Mouse (Mus musculus) midbrain, embryonic 10.5 days (tissue): ENCODE data around the gene Tuba1a. TPM values are rescaled to one million over a fixed set of nuclear protein-coding genes. Genes with fewer than 3 reads are reported as not detected.
A peak's percentile ranks its signal among the peaks of the same experiment; 100 is the strongest.
"Not testable (repeated sequence)": the region's sequence is repeated elsewhere in the genome, so short reads cannot be mapped to it uniquely, and the experiment has no call there.

Source experiments
- DNase-seq: peaks from one replicate; pipeline ENCODE4 v3.0.0-alpha.2; 2017; ENCODE audit warnings: low spot score
- H3K27ac ChIP-seq: fragments of 300-500 bp; sonication (generic); replicated peaks from 2 replicates; pipeline ENCODE4 v1.5.1; 2016; ENCODE audit warnings: mild to moderate bottlenecking
- H3K27me3 ChIP-seq: fragments of 300-500 bp; sonication (generic); 2 replicates; pipeline ENCODE4 v1.6.1; 2016; ENCODE audit warnings: low read depth, mild to moderate bottlenecking; ENCODE audit not compliant: poor library complexity, severe bottlenecking
- H3K36me3 ChIP-seq: fragments of 300-500 bp; sonication (generic); 2 replicates; pipeline ENCODE4 v1.6.1; 2016; ENCODE audit warnings: mild to moderate bottlenecking, moderate library complexity
- H3K4me1 ChIP-seq: fragments of 300-500 bp; sonication (generic); 2 replicates; pipeline ENCODE4 v1.6.1; 2016
- H3K4me3 ChIP-seq: fragments of 300-500 bp; sonication (generic); 2 replicates; pipeline ENCODE4 v1.5.1; 2016; ENCODE audit warnings: mild to moderate bottlenecking, moderate library complexity
- H3K9me3 ChIP-seq: fragments of 300-500 bp; sonication (generic); replicated peaks from 2 replicates; pipeline ENCODE4 v1.6.1; 2016; ENCODE audit warnings: mild to moderate bottlenecking
- WGBS: fragments of 180-500 bp; shearing (Covaris S2); methylation state at CpG from one replicate; pipeline ENCODE4 v1.1.7; 2016; 5-methylcytosine and 5-hydroxymethylcytosine counted together
- polyA plus RNA-seq: library from polyadenylated mRNA; unstranded; fragments of >200 nt; fragmentation: Nextera tagmentation; extraction: Ambion mirVana; gene quantifications from 2 replicates; pipeline ENCODE4 v1.2.1, GENCODE M21; 2016

The Tuba1a gene
- polyA plus RNA-seq, 1 experiment from 2014 or later: 4,467 TPM

DNA sequence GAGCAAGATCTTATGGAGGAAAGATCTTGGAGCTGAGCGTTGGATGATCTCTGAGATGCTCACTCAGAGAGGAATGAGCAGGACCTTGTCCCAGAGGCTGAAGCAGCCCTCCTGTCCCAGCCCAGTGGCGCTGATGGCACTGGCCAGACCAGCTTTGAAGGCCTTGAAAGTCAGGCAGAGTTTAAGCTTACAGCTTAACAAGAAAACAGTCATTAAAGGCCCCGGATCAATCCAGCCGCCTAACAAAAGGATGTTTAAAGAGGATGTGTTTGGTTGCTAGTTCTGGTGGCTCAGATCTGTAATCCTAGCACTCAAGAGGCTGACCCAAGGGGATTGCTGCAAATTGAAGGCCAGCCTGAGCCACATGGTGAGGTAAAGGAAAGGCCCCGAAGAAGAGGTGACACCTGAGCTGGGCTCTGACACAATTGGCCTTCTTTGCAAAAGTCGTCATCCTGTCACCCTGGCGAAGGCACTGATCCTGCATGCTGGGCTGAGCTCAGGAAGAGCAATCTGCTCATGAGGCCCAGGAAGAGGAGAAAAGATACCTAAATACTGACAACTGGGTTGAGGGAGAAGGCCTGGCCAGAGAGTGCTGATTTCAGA, 26.6 kb upstream of the Tuba1a start:
- Histone ChIP-seq H3K27ac (peak overlapping the region; percentile 74), H3K4me1 (peaks cover 83% of the 10 kb centered on the region), H3K36me3 (no peaks in the 10 kb centered on the region), H3K27me3 (peaks cover 10% of the 10 kb centered on the region; the same call in 1 of the 2 replicates), H3K4me3 (peak overlapping the region; percentile 14; the same call in 1 of the 2 replicates), H3K9me3 (no peaks in the 10 kb centered on the region)
- 17% methylated on average over 7 of the region's 7 CpGs for WGBS
- peak; percentile 41 for DNase-seq

DNA sequence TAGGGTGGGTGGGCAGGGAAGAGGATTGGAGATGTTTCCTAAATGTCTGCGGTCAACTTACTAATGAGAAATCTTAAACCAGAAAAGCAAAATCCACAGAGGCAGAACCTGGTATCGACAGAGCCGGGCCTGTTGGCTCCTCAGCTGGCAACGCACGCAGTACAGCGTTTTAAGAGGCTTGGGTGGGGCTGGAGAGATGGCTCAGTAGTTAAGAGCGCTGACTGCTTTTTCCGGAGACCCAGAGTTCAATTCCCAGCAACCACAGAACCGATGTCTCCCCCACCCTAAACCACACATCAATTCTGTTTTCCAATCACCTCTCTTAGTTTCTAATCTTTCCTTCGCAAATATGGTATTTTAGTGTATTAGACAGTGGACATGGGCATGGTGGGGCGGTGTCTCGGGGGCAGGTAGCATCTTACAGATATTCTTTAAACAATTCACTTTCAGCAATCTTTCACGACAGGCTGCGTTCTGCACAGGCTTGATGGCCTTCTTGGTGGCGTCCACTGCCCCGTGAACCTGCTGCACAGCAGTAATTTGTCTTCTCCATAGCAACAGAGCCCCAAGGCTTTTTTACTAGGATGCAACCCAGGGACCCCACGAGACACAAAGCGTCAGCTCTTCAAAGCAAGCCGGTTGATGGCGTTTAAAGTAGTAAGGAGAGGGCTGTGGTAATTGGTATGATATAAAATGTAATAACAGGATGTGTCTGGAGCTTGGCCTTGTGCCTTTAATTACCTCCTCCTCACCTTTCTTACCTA, 25.1 kb upstream of the Tuba1a start:
- Histone ChIP-seq H3K4me1 (peaks cover 69% of the 10 kb centered on the region), H3K36me3 (no peaks in the 10 kb centered on the region), H3K4me3 (peak overlapping the region; percentile 21; the same call in 1 of the 2 replicates), H3K27me3 (peaks cover 10% of the 10 kb centered on the region; the same call in 1 of the 2 replicates), H3K27ac (peak overlapping the region; percentile 67), H3K9me3 (no peaks in the 10 kb centered on the region)
- no peak for DNase-seq
- WGBS: 60% methylated on average over 20 of the region's 20 CpGs

DNA sequence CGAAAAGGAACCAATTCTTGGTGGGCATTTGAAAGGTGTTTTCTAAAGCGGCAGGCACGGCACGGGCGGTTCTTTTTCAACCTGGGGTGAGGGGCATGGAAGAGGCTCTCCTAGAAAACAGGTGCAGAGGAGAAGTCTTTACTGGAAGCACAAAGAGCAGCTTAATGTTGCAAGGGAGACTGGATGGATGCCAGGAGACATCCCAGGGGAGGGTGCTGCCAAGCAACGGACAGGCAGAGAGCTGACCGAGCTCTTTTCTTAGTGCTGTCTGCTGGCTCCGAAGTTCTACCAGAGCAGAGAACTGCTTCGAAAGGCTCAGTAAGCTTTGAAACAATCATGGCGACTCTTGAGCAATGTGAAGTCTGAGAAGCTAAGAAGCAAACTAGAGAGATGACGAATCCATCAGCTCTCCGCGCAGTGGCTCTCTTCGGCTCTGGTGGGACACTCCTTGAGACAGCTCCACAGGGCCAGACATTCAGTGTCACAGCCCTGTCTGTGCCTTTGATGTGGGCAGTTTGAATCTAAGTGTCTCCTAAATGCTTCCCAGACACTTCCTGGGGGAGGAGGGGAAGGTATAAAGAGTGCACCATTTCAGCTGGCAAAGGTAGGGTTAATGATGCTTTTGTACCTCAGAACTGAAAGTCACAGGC, 24.4 kb upstream of the Tuba1a start:
- H3K9me3 ChIP-seq: no peaks in the 10 kb centered on the region
- H3K36me3 ChIP-seq: no peaks in the 10 kb centered on the region
- peaks cover 10% of the 10 kb centered on the region; the same call in 1 of the 2 replicates for H3K27me3 ChIP-seq
- peaks cover 67% of the 10 kb centered on the region for H3K4me1 ChIP-seq
- peak overlapping the region; percentile 7; the same call in 1 of the 2 replicates for H3K4me3 ChIP-seq
- peak overlapping the region; percentile 67 for H3K27ac ChIP-seq
- DNase-seq: no peak
- WGBS: 69% methylated on average over 14 of the region's 14 CpGs

DNA sequence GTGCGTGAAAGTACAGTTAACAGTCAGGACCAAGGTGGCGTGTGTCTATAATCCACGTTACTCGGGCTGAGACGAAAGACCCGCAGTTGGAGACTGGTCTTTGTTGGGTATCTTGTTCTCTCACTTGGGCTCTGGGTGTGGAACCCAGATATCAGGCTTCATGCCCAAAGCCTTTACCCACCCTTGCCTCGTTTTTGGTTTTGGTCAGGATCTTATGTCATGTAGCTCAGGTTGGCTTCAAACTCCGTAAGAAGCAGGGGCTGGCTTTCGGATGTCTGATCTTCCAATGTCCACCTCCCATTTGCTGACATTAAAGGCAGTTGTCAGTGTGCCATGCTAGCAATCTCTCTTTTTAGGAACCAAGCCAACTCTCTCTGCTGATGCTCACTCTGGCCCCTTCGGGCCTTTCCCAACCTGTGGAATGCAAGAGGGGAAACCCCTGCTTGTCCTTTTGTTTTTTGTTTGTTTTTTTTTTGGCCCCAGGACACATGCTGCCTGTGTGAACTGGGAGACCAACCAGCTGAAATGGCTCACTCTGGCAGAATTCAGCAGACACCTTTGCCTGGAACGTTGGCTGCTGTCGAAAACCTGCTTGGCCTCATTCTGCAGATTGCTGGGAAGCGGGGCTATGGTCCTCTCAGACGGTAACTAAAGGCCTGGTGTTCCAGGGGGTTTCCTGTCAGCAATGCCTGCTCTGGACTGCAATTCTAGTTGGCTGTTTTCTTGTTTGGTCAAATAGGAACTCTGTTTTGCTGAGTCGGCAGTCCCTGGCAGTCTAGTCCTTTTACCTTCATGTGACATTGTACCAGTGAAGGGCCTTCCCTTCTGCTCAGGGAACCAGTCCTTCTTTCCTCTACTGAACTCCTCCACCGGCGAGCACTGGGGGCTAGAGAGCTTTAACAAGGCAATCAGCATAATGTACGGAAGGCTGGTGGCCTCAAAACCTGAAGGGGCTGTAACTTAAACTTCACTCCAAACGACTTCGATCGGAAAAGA, 23.6 kb upstream of the Tuba1a start:
- Histone ChIP-seq H3K27ac (peak overlapping the region; percentile 67), H3K36me3 (no peaks in the 10 kb centered on the region), H3K4me1 (peaks cover 67% of the 10 kb centered on the region), H3K4me3 (no peak overlapping the region), H3K27me3 (peaks cover 10% of the 10 kb centered on the region; the same call in 1 of the 2 replicates), H3K9me3 (no peaks in the 10 kb centered on the region)
- 80% methylated on average over 21 of the region's 21 CpGs for WGBS
- DNase-seq: no peak

DNA sequence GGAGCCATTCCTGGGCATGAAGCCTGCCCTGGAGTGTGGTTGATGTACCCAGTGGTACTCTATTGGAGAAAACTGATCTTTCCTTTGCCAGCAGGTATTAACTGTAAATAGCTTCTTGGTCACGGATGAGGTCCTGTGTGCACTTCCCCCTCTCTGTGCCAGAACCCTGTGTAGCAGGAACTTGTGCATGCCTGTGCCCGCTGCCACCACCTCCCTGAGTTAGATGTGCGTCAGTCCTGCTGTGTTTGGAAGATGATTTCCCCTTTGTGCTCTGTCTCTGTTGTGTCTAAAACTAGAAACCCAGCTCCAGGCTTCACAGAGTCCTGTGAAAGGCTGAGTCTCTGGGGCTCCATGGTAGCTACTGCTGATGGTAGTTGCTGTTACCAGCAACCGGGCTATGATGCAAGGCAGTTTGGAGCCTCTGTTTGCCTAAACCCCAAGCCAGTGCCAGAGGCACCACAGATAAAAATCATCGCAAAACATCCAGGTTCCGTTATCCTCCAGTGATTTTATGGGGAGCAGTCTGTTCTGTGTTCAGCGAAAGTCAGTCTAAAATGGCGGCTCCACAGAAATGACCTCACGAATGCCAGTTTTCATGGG, 19.6 kb upstream of the Tuba1a start:
- H3K9me3 ChIP-seq: no peaks in the 10 kb centered on the region
- WGBS: 90% methylated on average over 9 of the region's 9 CpGs
- no peak for DNase-seq
- no peaks in the 10 kb centered on the region for H3K36me3 ChIP-seq
- H3K4me1 ChIP-seq: peaks cover 70% of the 10 kb centered on the region
- 0 out of 2 replicates have a peak, but pooled peaks cover 8% of the 10 kb centered on the region for H3K27me3 ChIP-seq
- peak overlapping the region; percentile 72 for H3K27ac ChIP-seq
- H3K4me3 ChIP-seq: no peak overlapping the region

DNA sequence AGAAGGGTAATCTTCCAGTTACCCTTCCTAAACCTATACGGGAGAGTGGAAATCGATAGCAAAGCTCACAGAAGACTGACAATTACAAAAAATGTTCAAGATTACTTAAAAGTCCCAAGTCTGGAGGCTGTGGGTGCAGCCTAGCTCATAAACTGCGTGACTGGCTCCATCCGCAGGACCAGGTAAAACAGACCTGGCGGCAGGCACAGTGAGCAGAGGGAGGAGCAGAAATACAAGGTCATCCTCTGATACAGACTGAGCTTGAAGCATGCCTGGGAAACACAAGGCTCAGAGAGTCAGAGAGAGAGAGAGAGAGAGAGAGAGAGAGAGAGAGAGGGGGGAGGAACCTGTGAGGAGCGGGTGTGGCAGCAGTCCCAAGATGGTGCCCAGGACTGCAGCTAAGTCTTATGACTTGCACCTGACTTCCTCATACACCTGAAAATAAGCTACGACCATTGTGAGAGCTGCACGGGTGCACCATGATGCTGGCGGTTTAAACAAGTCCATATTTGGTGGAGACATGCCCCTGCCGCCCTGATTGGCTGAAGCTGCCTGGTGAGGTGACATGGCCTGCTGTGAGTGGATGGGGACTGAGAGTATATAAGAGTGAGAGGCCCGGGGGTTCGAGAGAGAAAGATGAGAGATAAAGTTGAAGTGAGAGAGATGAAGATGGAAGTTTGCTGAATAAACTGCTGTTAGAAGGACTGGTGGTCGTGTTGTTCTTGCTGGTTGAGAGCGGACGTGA, 18.2 kb upstream of the Tuba1a start:
- peak overlapping the region; percentile 97 for H3K27ac ChIP-seq
- peaks cover 67% of the 10 kb centered on the region for H3K4me1 ChIP-seq
- H3K9me3 ChIP-seq, H3K27me3 ChIP-seq, DNase-seq, H3K36me3 ChIP-seq: not testable (repeated sequence)
- WGBS: 77% methylated on average over 15 of the region's 15 CpGs
- peak overlapping the region; percentile 20 for H3K4me3 ChIP-seq

DNA sequence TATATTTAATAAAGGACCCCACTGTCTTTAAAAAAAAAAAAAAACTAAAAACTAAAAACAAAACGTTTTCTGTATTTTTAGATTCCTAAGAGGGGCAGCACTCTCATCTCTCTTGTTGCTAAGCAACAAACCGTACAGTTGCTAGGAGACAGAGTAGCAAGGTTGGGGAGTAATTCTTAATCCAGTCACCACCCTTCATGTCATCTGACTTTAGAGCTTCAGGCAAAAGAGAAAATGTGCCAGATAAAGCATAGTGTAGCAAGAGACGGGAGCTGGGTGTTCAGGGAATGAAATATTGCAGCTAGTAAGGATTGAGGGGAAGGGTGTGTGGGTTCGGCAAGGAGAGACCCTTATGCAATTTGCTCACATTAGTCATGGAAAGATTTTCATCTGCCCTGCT, 17.6 kb upstream of the Tuba1a start:
- H3K36me3 ChIP-seq: no peaks in the 10 kb centered on the region
- peak overlapping the region; percentile 97 for H3K27ac ChIP-seq
- no peaks in the 10 kb centered on the region for H3K27me3 ChIP-seq
- DNase-seq: peak; percentile 43
- peaks cover 4% of the 10 kb centered on the region; the same call in 1 of the 2 replicates for H3K9me3 ChIP-seq
- H3K4me3 ChIP-seq: peak overlapping the region; percentile 20; the same call in 1 of the 2 replicates
- WGBS: 23% methylated on average over 4 of the region's 4 CpGs
- peaks cover 69% of the 10 kb centered on the region for H3K4me1 ChIP-seq

DNA sequence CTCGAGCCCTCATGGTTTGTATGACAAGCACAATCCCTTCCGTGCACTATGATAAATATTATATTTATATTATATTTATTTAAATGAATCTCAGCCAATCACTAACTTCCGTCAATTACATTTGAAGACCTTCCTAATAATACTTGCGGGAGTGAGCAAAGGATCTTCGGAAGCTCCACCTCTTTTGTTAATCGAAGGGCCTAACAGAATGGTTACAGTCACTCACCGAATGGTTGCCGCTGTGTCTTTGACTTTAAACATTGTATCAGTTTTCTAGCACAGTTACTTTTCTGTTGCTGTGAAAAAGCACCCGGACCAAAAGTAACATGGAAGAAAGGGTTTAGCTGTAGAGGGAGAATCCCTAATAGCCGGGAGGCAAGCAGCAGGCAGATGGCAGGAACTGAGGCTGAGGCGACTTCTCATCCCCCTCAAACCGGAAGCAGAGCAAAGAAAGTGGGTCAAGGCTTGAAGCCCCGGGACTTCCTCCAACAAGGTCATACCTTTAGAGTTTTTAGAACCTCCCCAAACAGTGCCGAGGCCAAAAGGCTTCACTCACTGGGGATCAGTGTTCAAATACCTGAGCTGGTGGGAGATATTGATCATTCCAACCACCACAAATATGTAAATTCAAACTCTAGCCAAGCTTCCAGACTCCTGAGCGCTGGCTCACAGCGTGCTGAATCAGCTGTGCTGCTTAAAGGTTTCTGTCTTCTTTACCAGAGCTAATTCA, 16.0 kb upstream of the Tuba1a start:
- DNase-seq: peak; percentile 61
- H3K27ac ChIP-seq: peak overlapping the region; percentile 97
- 6% methylated on average over 16 of the region's 16 CpGs for WGBS
- H3K27me3 ChIP-seq: no peaks in the 10 kb centered on the region
- no peaks in the 10 kb centered on the region for H3K36me3 ChIP-seq
- peak overlapping the region; percentile 38 for H3K4me3 ChIP-seq
- peaks cover 4% of the 10 kb centered on the region; the same call in 1 of the 2 replicates for H3K9me3 ChIP-seq
- peaks cover 77% of the 10 kb centered on the region for H3K4me1 ChIP-seq

DNA sequence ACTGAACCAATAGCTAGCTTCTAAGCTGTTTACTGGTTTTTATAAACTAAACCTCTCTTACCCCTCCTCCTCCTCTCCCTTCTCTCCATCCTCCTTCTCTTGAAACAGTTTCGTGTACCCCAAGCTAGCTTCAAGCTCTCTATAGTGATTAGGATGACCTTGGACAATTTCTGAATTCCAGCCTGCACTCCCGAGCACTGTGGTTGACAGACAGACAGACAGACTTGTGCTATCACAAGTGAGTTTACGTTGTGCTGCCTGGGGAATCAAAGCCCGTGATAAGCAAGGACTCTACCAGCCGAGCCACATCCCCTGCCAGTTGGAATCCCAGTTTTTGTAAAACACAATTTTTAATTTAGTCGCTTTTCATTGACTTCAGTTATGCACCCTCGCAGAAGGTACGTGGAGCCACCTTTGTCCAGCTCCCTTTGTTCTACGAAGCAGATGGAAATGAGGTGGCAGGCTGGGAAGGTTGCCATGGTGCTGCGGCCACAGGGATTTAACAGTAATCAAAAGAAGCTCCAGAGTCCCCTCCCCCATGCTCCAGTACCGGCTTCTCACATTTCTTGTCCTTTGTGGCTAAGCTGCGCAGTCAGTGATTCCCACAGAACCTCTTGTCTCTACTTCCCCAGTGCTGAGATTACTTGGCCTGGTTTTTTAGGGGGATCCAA, 15.3 kb upstream of the Tuba1a start:
- Histone ChIP-seq H3K4me1 (peaks cover 77% of the 10 kb centered on the region), H3K27me3 (no peaks in the 10 kb centered on the region), H3K4me3 (peak overlapping the region; percentile 38), H3K27ac (peak overlapping the region; percentile 97), H3K36me3 (no peaks in the 10 kb centered on the region), H3K9me3 (peaks cover 9% of the 10 kb centered on the region)
- DNase-seq: peak; percentile 95
- WGBS: 3% methylated on average over 12 of the region's 12 CpGs

DNA sequence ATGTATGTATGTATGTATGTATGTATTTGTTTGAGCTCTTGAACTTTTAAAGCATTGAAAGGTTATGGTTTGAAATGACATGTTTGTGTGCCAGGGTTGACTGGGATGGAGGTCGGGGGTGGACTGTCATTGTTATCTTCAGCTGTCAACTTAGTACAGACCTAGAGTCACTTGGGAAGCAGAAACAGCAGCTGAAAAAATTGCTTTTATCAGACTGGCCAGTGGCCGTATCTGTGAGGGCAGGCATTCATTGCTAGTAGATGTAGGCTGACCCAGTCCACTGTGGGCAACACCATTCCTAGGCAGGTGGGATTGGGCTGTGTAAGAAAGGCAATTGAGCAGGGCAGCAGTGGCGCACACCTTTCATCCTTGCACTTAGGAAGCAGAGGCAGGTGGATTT, 6.0 kb upstream of the Tuba1a start:
- H3K9me3 ChIP-seq: peaks cover 11% of the 10 kb centered on the region; the same call in 1 of the 2 replicates
- H3K4me3 ChIP-seq: no peak overlapping the region
- no peak overlapping the region; the same call in 1 of the 2 replicates for H3K27ac ChIP-seq
- H3K36me3 ChIP-seq: no peaks in the 10 kb centered on the region
- peaks cover 20% of the 10 kb centered on the region for H3K4me1 ChIP-seq
- WGBS: 81% methylated on average over 3 of the region's 3 CpGs
- DNase-seq: no peak
- H3K27me3 ChIP-seq: no peaks in the 10 kb centered on the region
